Mouse (Mus musculus): Measurements from ENCODE around the gene Bcap29.

GRCm38 (mm10) chr12:31560712-31561111 is 73.7 kb downstream of the Bcap29 start:
- TF ChIP-seq FLI1 (IDR thresholded peaks at IDR 0.05; ENCODE audit: low read length), result no peak
- TF ChIP-seq GATA1 (IDR thresholded peaks at IDR 0.05; ENCODE audit: borderline replicate concordance, low read length), result no peak
